Mouse (Mus musculus): ENCODE data around the gene Iqsec1. TPM values are rescaled to one million over a fixed set of nuclear protein-coding genes. Genes with fewer than 3 reads are reported as not detected.

Iqsec1 gene
- total RNA-seq, 2 experiments from 2014 or later, result 268 to 271 TPM

Small RNAs within 50 kb of the gene (microRNA-seq; reads per million reads assigned to microRNA genes)
- gene Gm24816, result 0 reads per million in 2 experiments

Other genes with a start within 250 kb of the Iqsec1 start
- gene Nup210, start 128.1 kb upstream of the Iqsec1 start, total RNA-seq (2021), result 10 to 100 TPM; 16.2 to 17.5 TPM
- 100 to 1,000 TPM; 169 to 174 TPM for gene Hdac11, start 168.0 kb upstream of the Iqsec1 start, total RNA-seq (2021)
- 1 to 10 TPM; 7.8 to 10.0 TPM for gene Fbln2, start 223.8 kb upstream of the Iqsec1 start, total RNA-seq (2021)

All from layer of hippocampus, adult 18-20 months (tissue).